Mouse (Mus musculus) heart, embryonic 14.5 days (tissue): ENCODE results near the gene Filip1l. TPM values are rescaled to one million over a fixed set of nuclear protein-coding genes. Genes with fewer than 3 reads are reported as not detected.

ENCODE experiments used
- ATAC-seq: fragments of 200-750 bp; cut with Nextera tagmentation; 2 replicates; pipeline ENCODE4 v1.8.0; 2017; ENCODE audit warnings: low read depth, moderate TSS enrichment; ENCODE audit not compliant: insufficient number of reproducible peaks, insufficient read depth, low FRiP score
- H3K27ac ChIP-seq, 2 experiments: fragments of 200-500 bp in 1 of 2; fragments of 300-500 bp in 1 of 2; sonication (generic) in 1 of 2; replicated peaks in 1 of 2; 2 replicates each; pipeline ENCODE4 v1.5.1; 2012 to 2014; ENCODE audit warnings: low read depth in 2 of 2, low read length in 2 of 2, control low read depth in 1 of 2, mild to moderate bottlenecking in 1 of 2, mixed read lengths in 1 of 2; ENCODE audit not compliant: control insufficient read depth in 1 of 2, insufficient read depth in 1 of 2
- H3K27me3 ChIP-seq: fragments of 300-500 bp; sonication (generic); 2 replicates; pipeline ENCODE4 v1.6.1; 2014; ENCODE audit warnings: mild to moderate bottlenecking, low read length, control low read depth; ENCODE audit not compliant: control insufficient read depth, insufficient read depth
- H3K36me3 ChIP-seq: fragments of 300-500 bp; sonication (generic); 2 replicates; pipeline ENCODE4 v1.6.1; 2014; ENCODE audit warnings: mild to moderate bottlenecking, control low read depth, low read length, mixed read lengths; ENCODE audit not compliant: control insufficient read depth, insufficient read depth
- H3K4me1 ChIP-seq, 2 experiments: fragments of 200-500 bp in 1 of 2; fragments of 300-500 bp in 1 of 2; sonication (generic) in 1 of 2; 2 replicates each; pipeline ENCODE4 v1.6.1; 2012 to 2014; ENCODE audit warnings: low read length in 2 of 2, control low read depth in 1 of 2, mixed read lengths in 1 of 2; ENCODE audit not compliant: control insufficient read depth in 2 of 2, insufficient read depth in 2 of 2
- H3K4me2 ChIP-seq: fragments of 300-500 bp; sonication (generic); 2 replicates; pipeline ENCODE4 v1.6.1; 2014; ENCODE audit warnings: mild to moderate bottlenecking, low read length
- H3K4me3 ChIP-seq, 2 experiments: fragments of 200-500 bp in 1 of 2; fragments of 300-500 bp in 1 of 2; sonication (generic) in 1 of 2; 2 replicates each; pipeline ENCODE4 v1.5.1; 2012 to 2014; ENCODE audit warnings: low read length in 2 of 2, mild to moderate bottlenecking in 2 of 2, control low read depth in 1 of 2, low read depth in 1 of 2, moderate library complexity in 1 of 2; ENCODE audit not compliant: control insufficient read depth in 1 of 2, insufficient read depth in 1 of 2
- H3K9ac ChIP-seq: fragments of 300-500 bp; sonication (generic); 2 replicates; pipeline ENCODE4 v1.6.1; 2014; ENCODE audit warnings: mild to moderate bottlenecking, low read length
- H3K9me3 ChIP-seq: fragments of 300-500 bp; sonication (generic); 2 replicates; pipeline ENCODE4 v1.6.1; 2016; ENCODE audit warnings: low read length, control low read depth; ENCODE audit not compliant: control insufficient read depth
- WGBS: fragments of 180-500 bp; shearing (Covaris S2); extraction: QIAGEN DNeasy Blood & Tissue Kit; methylation state at CpG from one replicate; pipeline ENCODE4 v1.1.7; 2014; 5-methylcytosine and 5-hydroxymethylcytosine counted together
- polyA plus RNA-seq: library from polyadenylated mRNA; unstranded; fragments of >200 nt; fragmentation: Nextera tagmentation; extraction: Ambion mirVana; gene quantifications from 2 replicates; pipeline ENCODE4 v1.2.1, GENCODE M21; 2014

Gene Filip1l
- polyA plus RNA-seq, 1 experiment from 2014 or later = 27.7 TPM

DNA sequence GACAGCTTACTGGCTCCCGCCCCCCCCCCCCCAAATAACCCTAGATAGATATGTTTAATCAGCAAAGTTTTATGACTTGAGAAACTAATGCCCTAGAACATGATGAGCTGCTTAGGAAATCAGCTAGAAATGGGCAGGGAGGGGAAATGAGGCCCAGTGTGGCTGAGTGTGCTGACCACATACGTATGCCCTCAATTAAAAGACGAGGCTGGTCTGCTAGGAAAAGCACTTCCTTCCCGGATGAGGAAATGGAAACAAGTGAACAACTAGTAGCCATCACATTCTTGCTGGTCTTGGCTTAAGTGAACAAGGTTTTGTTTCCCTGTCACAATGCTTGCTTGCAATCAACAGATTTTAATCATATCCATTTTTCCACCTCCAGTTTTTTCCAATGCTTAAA is 177.7 kb downstream of the Filip1l start:
- Histone ChIP-seq H3K27ac (no peak overlapping the region), H3K27me3 (no peaks in the 10 kb centered on the region), H3K36me3 (no peaks in the 10 kb centered on the region), H3K4me3 (no peak overlapping the region), H3K4me1 (peaks cover 7 to 33% of the 10 kb centered on the region in 2 experiments), H3K9ac (no peak overlapping the region), H3K4me2 (no peak overlapping the region), H3K9me3 (no peaks in the 10 kb centered on the region)
- WGBS = 83% methylated on average over 4 of the region's 4 CpGs
- no peak for ATAC-seq

DNA sequence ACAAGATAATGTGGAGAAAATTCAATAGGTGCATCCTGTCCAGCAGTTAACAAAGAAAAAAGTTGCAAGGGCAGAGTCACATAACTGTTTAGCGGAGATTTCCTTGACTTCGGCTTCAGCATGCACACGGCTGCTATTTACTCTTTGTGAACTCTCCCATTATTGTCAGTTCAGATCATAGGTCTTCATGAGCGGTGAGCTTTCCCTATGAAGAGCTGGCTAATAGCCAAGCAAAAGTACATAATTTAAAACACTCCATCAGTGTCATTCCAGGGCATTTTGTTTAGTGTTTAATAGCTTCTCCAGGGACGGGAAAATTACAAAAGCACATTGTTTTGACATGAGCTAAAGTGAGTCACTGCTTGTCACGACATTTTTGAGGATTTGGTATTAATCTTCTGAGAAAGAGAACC is 179.2 kb downstream of the Filip1l start:
- no peak for ATAC-seq
- Histone ChIP-seq H3K27me3 (no peaks in the 10 kb centered on the region), H3K36me3 (no peaks in the 10 kb centered on the region), H3K9ac (no peak overlapping the region), H3K27ac (0 out of 4 replicates have a peak overlapping the region, but pooled peaks of 1 of the 2 experiments have one; percentile 14), H3K4me3 (no peak overlapping the region), H3K4me2 (no peak overlapping the region), H3K9me3 (no peaks in the 10 kb centered on the region), H3K4me1 (peaks cover 7 to 21% of the 10 kb centered on the region in 2 experiments)
- 57% methylated on average over 6 of the region's 6 CpGs for WGBS

DNA sequence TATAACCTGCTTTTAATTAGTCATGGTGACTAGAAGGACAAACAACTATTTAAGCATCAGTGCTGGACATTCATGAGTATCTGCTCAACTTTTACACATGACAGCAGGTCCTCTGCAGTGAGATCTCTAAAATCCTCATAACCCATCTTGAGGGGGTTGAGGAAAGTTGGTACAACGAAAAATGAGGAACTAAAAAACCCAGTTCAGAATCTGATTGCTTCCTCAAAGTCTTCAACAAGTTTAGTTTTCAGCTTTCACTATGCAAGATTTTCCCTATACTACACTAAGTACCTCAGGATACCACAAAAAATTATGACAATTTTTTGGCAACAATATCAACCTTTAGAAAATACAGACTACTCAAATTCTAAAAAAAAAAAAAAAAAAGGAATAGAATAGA is 181.5 kb downstream of the Filip1l start:
- 78% methylated on average over 1 of the region's 1 CpGs for WGBS
- Histone ChIP-seq H3K4me2 (no peak overlapping the region), H3K4me3 (no peak overlapping the region), H3K27me3 (no peaks in the 10 kb centered on the region), H3K4me1 (peaks cover 2 to 5% of the 10 kb centered on the region in 2 experiments; a peak in 1 of 4 replicates), H3K9ac (no peak overlapping the region), H3K36me3 (no peaks in the 10 kb centered on the region), H3K27ac (no peak overlapping the region), H3K9me3 (no peaks in the 10 kb centered on the region)
- no peak for ATAC-seq

DNA sequence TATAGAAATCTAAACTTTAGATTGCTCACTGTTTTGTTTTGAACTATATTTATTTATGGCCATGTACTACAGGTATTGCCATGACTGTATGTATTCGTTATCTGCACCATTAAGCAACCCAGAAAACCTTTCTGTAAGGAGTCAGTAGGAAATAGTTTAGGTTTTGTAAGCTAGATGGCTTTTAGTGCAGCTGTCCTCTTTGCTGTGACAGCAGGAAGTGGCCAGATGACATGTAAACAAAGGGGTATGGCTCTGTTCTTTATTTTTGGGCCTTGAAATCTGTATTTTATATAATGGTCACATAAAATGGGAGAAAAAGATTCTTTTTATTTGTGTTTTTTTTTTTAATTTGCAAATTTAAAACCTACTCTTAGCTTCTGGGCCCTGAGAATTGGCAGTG is 181.9 kb downstream of the Filip1l start:
- Histone ChIP-seq H3K4me1 (peaks cover 2 to 5% of the 10 kb centered on the region in 2 experiments; a peak in 1 of 4 replicates), H3K36me3 (no peaks in the 10 kb centered on the region), H3K9ac (no peak overlapping the region), H3K9me3 (no peaks in the 10 kb centered on the region), H3K4me2 (no peak overlapping the region), H3K27ac (no peak overlapping the region), H3K4me3 (no peak overlapping the region), H3K27me3 (no peaks in the 10 kb centered on the region)
- 74% methylated on average over 1 of the region's 1 CpGs for WGBS
- no peak for ATAC-seq

DNA sequence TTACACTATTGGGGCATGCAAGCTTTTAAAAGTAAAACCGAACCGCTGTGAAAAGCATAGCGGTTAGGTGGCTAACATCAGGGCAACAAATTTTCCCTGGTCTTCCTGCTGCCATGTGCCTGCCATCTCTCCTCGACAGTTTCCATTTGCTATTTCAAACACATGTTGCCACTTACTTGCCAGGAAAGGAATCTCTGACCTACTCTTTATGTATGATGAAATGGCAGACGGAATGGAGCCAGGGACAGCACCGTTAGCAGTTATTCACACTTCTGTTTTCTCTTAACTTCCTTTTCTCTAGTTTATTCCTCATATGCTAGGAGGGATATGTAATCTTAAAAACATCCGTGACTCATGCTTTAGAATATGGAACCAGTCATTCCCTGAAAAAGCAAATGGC is 183.6 kb downstream of the Filip1l start:
- Histone ChIP-seq H3K4me2 (no peak overlapping the region), H3K27me3 (no peaks in the 10 kb centered on the region), H3K36me3 (no peaks in the 10 kb centered on the region), H3K4me3 (no peak overlapping the region), H3K9ac (no peak overlapping the region), H3K9me3 (no peaks in the 10 kb centered on the region), H3K4me1 (peaks cover 2% of the 10 kb centered on the region in 2 experiments; a peak in 1 of 4 replicates), H3K27ac (peak overlapping the region in 1 of 2 experiments; percentile 65; a peak in 3 of 4 replicates)
- 69% methylated on average over 7 of the region's 7 CpGs for WGBS
- no peak for ATAC-seq

DNA sequence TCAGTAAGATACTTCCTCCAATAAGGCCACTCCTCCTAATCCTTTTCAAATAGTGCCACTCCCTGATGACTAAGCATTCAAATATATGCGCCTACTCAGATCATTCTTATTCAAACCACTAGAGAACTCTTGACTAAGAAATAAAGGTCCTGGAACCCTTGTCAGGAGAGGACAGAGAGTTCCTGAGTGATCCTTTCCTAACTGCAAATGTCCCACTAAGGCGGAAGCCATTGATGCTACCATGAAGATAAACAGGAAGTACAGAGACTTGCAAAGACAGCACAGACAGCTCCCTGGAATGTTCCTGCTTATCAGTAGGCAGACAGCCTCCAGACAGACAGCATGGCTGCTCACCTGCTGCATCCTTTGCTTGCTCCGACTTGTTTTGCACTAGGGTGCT is 190.3 kb downstream of the Filip1l start:
- Histone ChIP-seq H3K9me3 (no peaks in the 10 kb centered on the region), H3K27ac (no peak overlapping the region), H3K4me1 (peaks cover 3 to 4% of the 10 kb centered on the region in 2 experiments; a peak in 3 of 4 replicates), H3K9ac (no peak overlapping the region), H3K4me3 (no peak overlapping the region), H3K4me2 (no peak overlapping the region), H3K27me3 (no peaks in the 10 kb centered on the region), H3K36me3 (no peaks in the 10 kb centered on the region)
- ATAC-seq = no peak
- WGBS = 74% methylated on average over 3 of the region's 3 CpGs

DNA sequence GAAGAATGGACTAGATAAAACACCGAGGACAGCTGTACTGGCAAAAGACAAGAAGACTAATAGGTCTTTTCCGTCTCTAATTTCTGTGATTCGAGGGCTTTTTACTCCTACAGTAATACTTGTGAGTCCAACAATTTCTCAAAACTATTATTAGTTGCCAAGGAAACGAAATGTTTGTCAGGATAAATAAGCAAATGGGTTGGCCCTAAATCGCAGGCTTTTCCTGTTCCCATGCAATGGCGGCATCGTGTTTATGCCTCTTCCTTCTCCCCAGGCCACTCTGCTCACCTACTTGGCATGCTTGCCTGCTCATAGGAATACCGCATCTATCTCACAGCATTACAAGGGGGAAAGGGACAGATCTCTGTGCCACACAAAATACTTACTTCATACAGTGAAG is 191.5 kb downstream of the Filip1l start:
- Histone ChIP-seq H3K4me2 (no peak overlapping the region), H3K4me3 (no peak overlapping the region), H3K4me1 (peaks cover 3 to 4% of the 10 kb centered on the region in 2 experiments; a peak in 3 of 4 replicates), H3K9me3 (no peaks in the 10 kb centered on the region), H3K36me3 (no peaks in the 10 kb centered on the region), H3K9ac (no peak overlapping the region), H3K27ac (no peak overlapping the region), H3K27me3 (no peaks in the 10 kb centered on the region)
- ATAC-seq = no peak
- 61% methylated on average over 8 of the region's 8 CpGs for WGBS

DNA sequence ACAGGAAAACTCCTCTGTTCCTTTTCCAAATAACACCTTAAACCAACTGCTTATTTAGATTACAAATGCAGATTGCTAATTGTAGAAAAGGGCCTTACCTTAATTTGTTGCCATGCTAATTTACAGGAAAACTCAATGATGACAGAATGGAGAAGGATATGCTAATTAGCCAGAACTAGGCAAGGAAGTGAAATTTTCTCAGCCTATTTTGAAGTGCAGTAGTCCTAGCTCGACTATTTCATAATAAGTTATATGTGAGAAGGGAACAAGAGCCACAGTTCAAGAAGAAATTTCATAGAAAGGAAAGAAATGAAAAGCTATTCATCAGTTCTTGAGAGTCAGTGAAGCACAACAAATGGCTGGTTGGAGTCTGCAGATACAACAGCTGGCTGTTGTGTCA is 193.5 kb downstream of the Filip1l start:
- Histone ChIP-seq H3K9ac (no peak overlapping the region), H3K4me3 (no peak overlapping the region), H3K9me3 (no peaks in the 10 kb centered on the region), H3K4me2 (no peak overlapping the region), H3K27me3 (no peaks in the 10 kb centered on the region), H3K27ac (no peak overlapping the region), H3K36me3 (no peaks in the 10 kb centered on the region), H3K4me1 (peaks cover 4 to 6% of the 10 kb centered on the region in 2 experiments; a peak in 3 of 4 replicates)
- 79% methylated on average over 1 of the region's 1 CpGs for WGBS
- ATAC-seq = no peak
